Comparison of ENCODE assay signal across 13 mouse cellular contexts in the genomic region with DNA sequence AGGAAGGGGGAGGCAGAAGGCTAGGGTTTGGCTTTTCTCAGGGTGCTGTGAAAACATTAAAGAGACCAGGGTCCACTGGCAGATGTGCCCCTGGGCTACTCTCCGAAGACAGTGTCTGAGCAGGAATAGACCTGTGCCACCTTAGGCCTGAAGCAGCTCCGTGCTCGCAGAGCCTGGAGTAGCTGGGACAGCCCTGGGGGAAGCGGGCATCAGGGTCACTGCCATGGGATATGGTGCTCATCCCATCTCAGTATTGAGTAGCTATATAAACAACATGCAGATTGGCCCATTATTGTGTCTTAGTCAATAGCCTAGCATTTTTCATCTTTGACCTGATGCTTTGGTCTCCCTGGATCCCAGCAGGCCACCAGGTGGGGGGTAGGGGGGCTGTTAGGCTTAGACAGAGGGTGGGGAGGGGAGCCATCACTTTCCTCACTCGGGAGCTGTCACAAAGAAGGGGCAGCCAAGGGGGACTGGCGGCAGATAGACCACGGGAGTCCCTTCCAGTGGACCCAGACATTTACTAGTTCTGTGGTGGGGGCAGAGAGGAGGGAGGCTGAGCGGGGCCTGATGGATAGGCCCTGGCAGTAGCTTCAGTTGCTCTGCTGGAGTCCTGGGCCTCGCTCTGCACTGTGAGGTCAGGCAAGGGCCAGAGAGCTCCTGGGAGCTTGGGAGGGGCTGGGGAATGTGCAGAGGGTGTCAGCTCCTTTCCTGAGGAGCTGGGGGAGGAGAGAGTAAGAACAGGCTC. TPM values are rescaled to one million over a fixed set of nuclear protein-coding genes. Genes with fewer than 3 reads are reported as not detected.
A peak's percentile ranks its signal among the peaks of the same experiment; 100 is the strongest.
DNase-seq lines count a peak whose midpoint lies in the region; ATAC-seq lines count a peak whose summit lies in the region.
"Had no signal": no experiment of that assay in that cellular context is flagged by ENCODE, and none has a peak within 500 bp of the region (broad histone marks: within the 10 kb centered on the region; RNA-seq: fewer than 3 reads in every experiment).

No protein-coding gene starts in this region.

- no peaks in the 10 kb centered on the region for H3K9me3 ChIP-seq in kidney, embryonic 15.5 days (replicated peaks)
- no peaks in the 10 kb centered on the region for H3K9me3 ChIP-seq in embryonic facial prominence, embryonic 11.5 days (replicated peaks; ENCODE audit: control insufficient read depth, low read length)
- no peaks in the 10 kb centered on the region for H3K9me3 ChIP-seq in limb, embryonic 12.5 days
- H3K9me3 ChIP-seq in stomach, embryonic 15.5 days: no peaks in the 10 kb centered on the region
- H3K9me3 ChIP-seq: liver, embryonic 13.5 days; midbrain, embryonic 12.5 days had no signal

- ATAC-seq in kidney, embryonic 15.5 days (replicated peaks; ENCODE audit: low FRiP score): peak; percentile 44
- peak; percentile 69 for ATAC-seq in embryonic facial prominence, embryonic 11.5 days (replicated peaks; ENCODE audit: insufficient number of reproducible peaks, low FRiP score, low TSS enrichment, low read depth)
- ATAC-seq in limb, embryonic 12.5 days (ENCODE audit: insufficient number of reproducible peaks, insufficient read depth, low FRiP score, low TSS enrichment, low read depth): no peak
- ATAC-seq in stomach, embryonic 15.5 days (ENCODE audit: insufficient read depth, low FRiP score, low read depth): peak; percentile 32; the same call in 1 of the 2 replicates
- ATAC-seq in megakaryocyte-erythroid progenitor cell, adult 5-6 weeks (replicated peaks; ENCODE audit: low FRiP score, low TSS enrichment, poor library complexity, severe bottlenecking): no peak

- H3K9ac ChIP-seq in kidney, embryonic 15.5 days: no peak overlapping the region; the same call in 1 of the 2 replicates
- no peak overlapping the region; the same call in 1 of the 2 replicates for H3K9ac ChIP-seq in embryonic facial prominence, embryonic 11.5 days (replicated peaks; ENCODE audit: low read length)
- H3K9ac ChIP-seq in limb, embryonic 12.5 days (replicated peaks): 0 out of 2 replicates have a peak overlapping the region, but pooled peaks have one; percentile 34
- H3K9ac ChIP-seq in stomach, embryonic 15.5 days: no peak overlapping the region
- H3K9ac ChIP-seq: liver, embryonic 13.5 days; midbrain, embryonic 12.5 days had no signal

- 0 out of 2 replicates have a peak, but pooled peaks cover 4% of the 10 kb centered on the region for H3K27me3 ChIP-seq in kidney, embryonic 15.5 days
- no peaks in the 10 kb centered on the region; the same call in 1 of the 2 replicates for H3K27me3 ChIP-seq in embryonic facial prominence, embryonic 11.5 days (ENCODE audit: control insufficient read depth, insufficient read depth, low read length)
- 0 out of 2 replicates have a peak, but pooled peaks cover 4% of the 10 kb centered on the region for H3K27me3 ChIP-seq in limb, embryonic 12.5 days
- no peaks in the 10 kb centered on the region for H3K27me3 ChIP-seq in stomach, embryonic 15.5 days (replicated peaks)
- H3K27me3 ChIP-seq: liver, embryonic 13.5 days had no signal

- WGBS in kidney, embryonic 15.5 days: 41% methylated on average over 9 of the region's 9 CpGs
- 20% methylated on average over 9 of the region's 9 CpGs for WGBS in embryonic facial prominence, embryonic 11.5 days
- 25% methylated on average over 9 of the region's 9 CpGs for WGBS in limb, embryonic 12.5 days
- 49% methylated on average over 8 of the region's 9 CpGs for WGBS in stomach, embryonic 15.5 days

- no peaks in the 10 kb centered on the region for H3K36me3 ChIP-seq in kidney, embryonic 15.5 days
- H3K36me3 ChIP-seq in embryonic facial prominence, embryonic 11.5 days (replicated peaks; ENCODE audit: control insufficient read depth, insufficient read depth, low read depth, low read length): no peaks in the 10 kb centered on the region
- no peaks in the 10 kb centered on the region for H3K36me3 ChIP-seq in limb, embryonic 12.5 days
- no peaks in the 10 kb centered on the region for H3K36me3 ChIP-seq in stomach, embryonic 15.5 days
- H3K36me3 ChIP-seq: liver, embryonic 13.5 days; midbrain, embryonic 12.5 days had no signal

- no peak overlapping the region for H3K4me3 ChIP-seq in kidney, embryonic 15.5 days (replicated peaks)
- H3K4me3 ChIP-seq in embryonic facial prominence, embryonic 11.5 days (ENCODE audit: low read depth, low read length): no peak overlapping the region
- no peak overlapping the region for H3K4me3 ChIP-seq in limb, embryonic 12.5 days (replicated peaks)
- H3K4me3 ChIP-seq in stomach, embryonic 15.5 days (replicated peaks): no peak overlapping the region
- H3K4me3 ChIP-seq: erythroblast, embryonic 14.5 days; liver, embryonic 13.5 days; midbrain, embryonic 12.5 days had no signal

- no peak for DNase-seq in kidney, postnatal 36 days
- DNase-seq in embryonic facial prominence, embryonic 11.5 days (ENCODE audit: low spot score): no peak
- no peak for DNase-seq in kidney, postnatal 14 days
- DNase-seq: adrenal gland, adult 2 months; gastrocnemius, postnatal 14 days; liver, embryonic 13.5 days; right cerebral cortex, adult 18-20 months had no signal

- H3K27ac ChIP-seq in kidney, embryonic 15.5 days: peak overlapping the region; percentile 42
- H3K27ac ChIP-seq in embryonic facial prominence, embryonic 11.5 days (replicated peaks; ENCODE audit: low read depth, low read length): peak overlapping the region; percentile 48
- peak overlapping the region; percentile 56; the same call in 1 of the 2 replicates for H3K27ac ChIP-seq in limb, embryonic 12.5 days
- H3K27ac ChIP-seq in stomach, embryonic 15.5 days: no peak overlapping the region
- H3K27ac ChIP-seq: liver, embryonic 13.5 days; midbrain, embryonic 12.5 days had no signal

- no peak overlapping the region for H3K4me2 ChIP-seq in kidney, embryonic 15.5 days
- no peak overlapping the region for H3K4me2 ChIP-seq in embryonic facial prominence, embryonic 11.5 days (ENCODE audit: low read depth, low read length)
- no peak overlapping the region; the same call in 1 of the 2 replicates for H3K4me2 ChIP-seq in limb, embryonic 12.5 days
- H3K4me2 ChIP-seq in stomach, embryonic 15.5 days: no peak overlapping the region
- H3K4me2 ChIP-seq: liver, embryonic 13.5 days; midbrain, embryonic 12.5 days had no signal

- H3K4me1 ChIP-seq in kidney, embryonic 15.5 days: peaks cover 37% of the 10 kb centered on the region
- H3K4me1 ChIP-seq in embryonic facial prominence, embryonic 11.5 days (ENCODE audit: control insufficient read depth, insufficient read depth, low read length): peaks cover 13% of the 10 kb centered on the region
- peaks cover 71% of the 10 kb centered on the region for H3K4me1 ChIP-seq in limb, embryonic 12.5 days (replicated peaks)
- peaks cover 27% of the 10 kb centered on the region for H3K4me1 ChIP-seq in stomach, embryonic 15.5 days
- H3K4me1 ChIP-seq: liver, embryonic 13.5 days had no signal

RNA-seq across cellular contexts. Expression of a gene that starts 49.7 kb away (rescaled TPM):
- polyA plus RNA-seq in kidney, embryonic 15.5 days (2015; fragmentation: Nextera tagmentation; extraction: Ambion mirVana): 28.9 and 31.5 TPM in 2 replicates
- polyA plus RNA-seq in embryonic facial prominence, embryonic 11.5 days (2014; fragmentation: Nextera tagmentation; extraction: Ambion mirVana): 36.6 and 40.8 TPM in 2 replicates
- polyA plus RNA-seq in limb, embryonic 12.5 days (2016; fragmentation: Nextera tagmentation; extraction: Ambion mirVana): 34.2 and 34.3 TPM in 2 replicates
- polyA plus RNA-seq in stomach, embryonic 15.5 days (2015; fragmentation: Nextera tagmentation; extraction: Ambion mirVana): 28.6 and 29.0 TPM in 2 replicates
- total RNA-seq in megakaryocyte-erythroid progenitor cell, adult 5-6 weeks (2014; fragmentation: Nextera tagmentation): 31.0 and 47.2 TPM in 2 replicates
- 13.9 and 21.5 TPM in 2 replicates for total RNA-seq in megakaryocyte-erythroid progenitor cell, adult 5-6 weeks (2017)

RNA-seq across cellular contexts. Expression of a gene that starts 49.8 kb away (rescaled TPM):
- polyA plus RNA-seq in kidney, embryonic 15.5 days (2015; fragmentation: Nextera tagmentation; extraction: Ambion mirVana): 37.6 and 41.2 TPM in 2 replicates
- polyA plus RNA-seq in embryonic facial prominence, embryonic 11.5 days (2014; fragmentation: Nextera tagmentation; extraction: Ambion mirVana): 69.8 and 75.0 TPM in 2 replicates
- 52.7 and 55.6 TPM in 2 replicates for polyA plus RNA-seq in limb, embryonic 12.5 days (2016; fragmentation: Nextera tagmentation; extraction: Ambion mirVana)
- polyA plus RNA-seq in stomach, embryonic 15.5 days (2015; fragmentation: Nextera tagmentation; extraction: Ambion mirVana): 32.7 and 38.9 TPM in 2 replicates
- 24.7 and 34.1 TPM in 2 replicates for total RNA-seq in megakaryocyte-erythroid progenitor cell, adult 5-6 weeks (2014; fragmentation: Nextera tagmentation)
- total RNA-seq in megakaryocyte-erythroid progenitor cell, adult 5-6 weeks (2017): 8.7 and 16.5 TPM in 2 replicates

Comparison
In these comparisons a context has a peak if more than half of its experiments do, and no peak if none do; other contexts are left out.
1. ATAC-seq: peak in kidney, embryonic 15.5 days (single experiment), embryonic facial prominence, embryonic 11.5 days (single experiment) and stomach, embryonic 15.5 days (single experiment); none in limb, embryonic 12.5 days (single experiment) and megakaryocyte-erythroid progenitor cell, adult 5-6 weeks (single experiment).